Mouse (Mus musculus) heart, postnatal 10 days (tissue): ENCODE results near the gene Ccdc151. TPM values are rescaled to one million over a fixed set of nuclear protein-coding genes. Genes with fewer than 3 reads are reported as not detected.

Source experiments
- DNase-seq, 2 experiments: peaks; one replicate each; pipeline ENCODE4 v3.0.0; 2021
- intact Hi-C: fragments of 180-260 bp; cut with DNase I; formaldehyde crosslinking; loops from one replicate; pipeline ENCODE4 v1.15.1; 2025
- total RNA-seq, 2 experiments: library from RNA; stranded (reverse); gene quantifications; 2 replicates each; pipeline ENCODE4 v1.2.3; 2021

The Ccdc151 gene
- total RNA-seq = not detected

- DNase-seq = peak; percentile 99 to 100
- intact Hi-C loops = no loop called here
These were observed at the start of gene Ccdc151, which contains the start of gene Prkcsh for GRCm38 (mm10) chr9:22002194-22003162. TSS of gene Ccdc151 (minus strand) at chr9:22002634. TSS of gene Prkcsh (plus strand) at chr9:22002806.

GRCm38 (mm10) chr9:22051958-22052254 is 49.5 kb upstream of the Ccdc151 start, which contains the start of gene Elavl3:
TSS of gene Elavl3 (minus strand) at chr9:22052023.
- DNase-seq = no peak
- intact Hi-C loops = loop anchor here (5.0 kb wide), 1 partner anchor 75 kb away; no protein-coding TSS in a partner anchor

- intact Hi-C loops = loop anchor here (5.0 kb wide), 1 partner anchor 74 kb away; no protein-coding TSS in a partner anchor
- no peak for DNase-seq
These were observed 48.9 kb upstream of the Ccdc151 start for GRCm38 (mm10) chr9:22051161-22051957.

GRCm38 (mm10) chr9:22050351-22050889 is 48.0 kb upstream of the Ccdc151 start:
- intact Hi-C loops = loop anchor here (5.0 kb wide), 1 partner anchor 73 kb away; no protein-coding TSS in a partner anchor
- peak; percentile 52 to 55 for DNase-seq

- intact Hi-C loops = loop anchor here (5.0 kb wide), 1 partner anchor 72 kb away; no protein-coding TSS in a partner anchor
These were observed 47.4 kb upstream of the Ccdc151 start for GRCm38 (mm10) chr9:22049721-22050270.

GRCm38 (mm10) chr9:22049315-22049714 is 46.9 kb upstream of the Ccdc151 start:
- DNase-seq = no peak
- intact Hi-C loops = no loop called here

More at GRCm38 (mm10) chr9:22049721-22050270, 47.4 kb upstream of the Ccdc151 start:
- DNase-seq = no peak

GRCm38 (mm10) chr9:22047329-22047728 is 44.9 kb upstream of the Ccdc151 start:
- DNase-seq = no peak

GRCm38 (mm10) chr9:22041832-22042231 is 39.4 kb upstream of the Ccdc151 start:
- intact Hi-C loops = no loop called here
- DNase-seq = no peak

More at GRCm38 (mm10) chr9:22047329-22047728, 44.9 kb upstream of the Ccdc151 start:
- intact Hi-C loops = no loop called here

- intact Hi-C loops = no loop called here
- no peak for DNase-seq
These were observed 35.4 kb upstream of the Ccdc151 start for GRCm38 (mm10) chr9:22037826-22038225.

GRCm38 (mm10) chr9:22035300-22036044 is 33.0 kb upstream of the Ccdc151 start:
- no peak for DNase-seq
- intact Hi-C loops = no loop called here

- DNase-seq = no peak
- intact Hi-C loops = no loop called here
These were observed 28.0 kb upstream of the Ccdc151 start for GRCm38 (mm10) chr9:22030386-22030785.

- intact Hi-C loops = no loop called here
- DNase-seq = no peak
These were observed 26.0 kb upstream of the Ccdc151 start for GRCm38 (mm10) chr9:22028467-22028866.

- intact Hi-C loops = no loop called here
- DNase-seq = no peak
These were observed 22.2 kb upstream of the Ccdc151 start for GRCm38 (mm10) chr9:22024592-22024991.

GRCm38 (mm10) chr9:22017208-22017825 is 14.9 kb upstream of the Ccdc151 start:
- no peak for DNase-seq
- intact Hi-C loops = no loop called here

- no peak for DNase-seq
- intact Hi-C loops = no loop called here
These were observed 13.8 kb upstream of the Ccdc151 start for GRCm38 (mm10) chr9:22016245-22016644.

GRCm38 (mm10) chr9:22012731-22013130 is 10.3 kb upstream of the Ccdc151 start:
- intact Hi-C loops = no loop called here

GRCm38 (mm10) chr9:22011055-22011454 is 8.6 kb upstream of the Ccdc151 start:
- no peak for DNase-seq
- intact Hi-C loops = no loop called here

More at GRCm38 (mm10) chr9:22012731-22013130, 10.3 kb upstream of the Ccdc151 start:
- DNase-seq = no peak

- no peak for DNase-seq
- intact Hi-C loops = no loop called here
These were observed 2.1 kb upstream of the Ccdc151 start for GRCm38 (mm10) chr9:22004546-22004945.

GRCm38 (mm10) chr9:22003163-22003554 is 725 bp upstream of the Ccdc151 start:
- intact Hi-C loops = no loop called here
- DNase-seq = no peak
